Mouse (Mus musculus): Measurements from ENCODE around the gene Ilf3.

- no peak for TF ChIP-seq POLR2A (IDR thresholded peaks at IDR 0.05; ENCODE audit: insufficient read depth, low read depth, low read length)
- TF ChIP-seq CTCF (IDR thresholded peaks at IDR 0.05): no peak
These were observed 58.9 kb downstream of the Ilf3 start for GRCm38 (mm10) chr9:21426525-21426924.

Data from heart, adult 2 months (tissue).